Mouse (Mus musculus) bone marrow, adult 2 months (tissue): ENCODE measurements around the gene Car5a. TPM values are rescaled to one million over a fixed set of nuclear protein-coding genes. Genes with fewer than 3 reads are reported as not detected.

Experiments used
- H3K27ac ChIP-seq: fragments of 200-500 bp; 2 replicates; pipeline ENCODE4 v1.5.1; 2012; ENCODE audit warnings: low read depth, mild to moderate bottlenecking, control low read depth, inconsistent platforms, low read length; ENCODE audit not compliant: control insufficient read depth, poor library complexity, insufficient read depth
- H3K4me1 ChIP-seq: fragments of 200-500 bp; 2 replicates; pipeline ENCODE4 v1.6.1; 2011; ENCODE audit warnings: low read length; ENCODE audit not compliant: control insufficient read depth, insufficient read depth
- H3K4me3 ChIP-seq: fragments of 200-500 bp; replicated peaks from 2 replicates; pipeline ENCODE3; 2011; ENCODE audit warnings: mild to moderate bottlenecking, low read depth, low read length, control low read depth; ENCODE audit not compliant: control insufficient read depth
- CTCF ChIP-seq: fragments of 200-500 bp; IDR thresholded peaks from 2 replicates; pipeline ENCODE4 v1.5.1; 2011; ENCODE audit warnings: low read length, control low read depth; ENCODE audit not compliant: control insufficient read depth, insufficient read depth
- POLR2A ChIP-seq: fragments of 200-500 bp; IDR thresholded peaks from 2 replicates; pipeline ENCODE4 v1.6.1; 2011; ENCODE audit warnings: low read depth, mild to moderate bottlenecking, control low read depth, low read length, borderline replicate concordance; ENCODE audit not compliant: control insufficient read depth
- WGBS: fragments of 180-500 bp; shearing (Covaris S2); methylation state at CpG from one replicate; pipeline ENCODE4 v1.1.7; 2018; 5-methylcytosine and 5-hydroxymethylcytosine counted together
- polyA plus RNA-seq: library from polyadenylated mRNA; stranded (reverse); fragments of >200 nt; gene quantifications from 2 replicates; pipeline ENCODE4 v1.2.4, GENCODE M21; 2011; ENCODE audit warnings: low replicate concordance; ENCODE audit not compliant: missing spikeins, insufficient read depth, insufficient read length

Car5a gene
- polyA plus RNA-seq, 1 experiment = 19.9 TPM

- Histone ChIP-seq H3K4me3 (no peak overlapping the region), H3K4me1 (no peaks in the 10 kb centered on the region; the same call in 1 of the 2 replicates), H3K27ac (no peak overlapping the region)
- 80% methylated on average over 2 of the region's 2 CpGs for WGBS
- TF ChIP-seq POLR2A (no peak), CTCF (no peak)
These were observed 74.5 kb downstream of the Car5a start for GRCm38 (mm10) chr8:121870190-121870589.

GRCm38 (mm10) chr8:121868896-121869295 is 75.8 kb downstream of the Car5a start:
- TF ChIP-seq CTCF (no peak), POLR2A (no peak)
- Histone ChIP-seq H3K4me1 (no peaks in the 10 kb centered on the region; the same call in 1 of the 2 replicates), H3K4me3 (no peak overlapping the region), H3K27ac (no peak overlapping the region)
- WGBS = 89% methylated on average over 7 of the region's 7 CpGs

- Histone ChIP-seq H3K27ac (no peak overlapping the region), H3K4me3 (no peak overlapping the region), H3K4me1 (no peaks in the 10 kb centered on the region; the same call in 1 of the 2 replicates)
- TF ChIP-seq POLR2A (no peak), CTCF (no peak)
- WGBS = 75% methylated on average over 5 of the region's 5 CpGs
These were observed 76.5 kb downstream of the Car5a start for GRCm38 (mm10) chr8:121868196-121868595.

Other genes with a start within 250 kb of the Car5a start
- 1.0 TPM in 1 of 2 replicates, not detected in the other for gene Jph3, start 215.3 kb downstream of the Car5a start, polyA plus RNA-seq
- gene Klhdc4, start 115.3 kb downstream of the Car5a start, polyA plus RNA-seq = 49.4 and 56.2 TPM in 2 replicates
- 66.4 and 81.9 TPM in 2 replicates for gene Slc7a5, start 37.2 kb downstream of the Car5a start, polyA plus RNA-seq
- gene Banp, start 4.8 kb upstream of the Car5a start, polyA plus RNA-seq = 13.3 and 30.1 TPM in 2 replicates